Mouse (Mus musculus) heart, postnatal 36 days (tissue): Measurements from ENCODE around the gene Slc28a1. TPM values are rescaled to one million over a fixed set of nuclear protein-coding genes. Genes with fewer than 3 reads are reported as not detected.
"Not testable (repeated sequence)": the region's sequence is repeated elsewhere in the genome, so short reads cannot be mapped to it uniquely, and the experiment has no call there.

Experiments
- DNase-seq, 2 experiments: peaks; one replicate each; pipeline ENCODE4 v3.0.0; 2021 to 2022
- intact Hi-C: fragments of 180-260 bp; cut with DNase I; formaldehyde crosslinking; loops from one replicate; pipeline ENCODE4 v1.15.1; 2025
- total RNA-seq, 2 experiments: library from RNA; stranded (reverse); gene quantifications; 2 replicates each; pipeline ENCODE4 v1.2.3; 2021

Gene Slc28a1
- total RNA-seq, 2 experiments from 2014 or later = 0.16 TPM; not detected in 1

DNA sequence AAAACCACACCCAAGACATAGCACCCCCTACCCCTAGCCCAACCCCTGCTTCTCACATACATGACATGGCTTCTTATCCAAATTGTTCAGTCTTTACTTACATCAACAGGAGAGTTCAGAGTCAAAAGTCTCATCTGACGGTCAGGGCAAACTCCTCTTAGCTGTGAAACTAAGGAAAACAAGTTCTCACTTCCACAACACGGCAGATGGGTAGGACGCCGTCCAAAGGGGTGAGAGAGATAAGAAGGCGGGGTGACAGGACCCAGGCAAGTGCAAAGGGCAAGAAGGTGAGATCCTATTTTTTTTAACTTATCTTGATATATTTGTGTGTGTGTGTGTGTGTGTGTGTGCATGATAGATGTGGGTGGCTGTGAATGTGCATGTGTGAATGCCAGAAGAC lies 9.0 kb downstream of the Slc28a1 start:
- intact Hi-C loops = no loop called here
- no peak for DNase-seq

DNA sequence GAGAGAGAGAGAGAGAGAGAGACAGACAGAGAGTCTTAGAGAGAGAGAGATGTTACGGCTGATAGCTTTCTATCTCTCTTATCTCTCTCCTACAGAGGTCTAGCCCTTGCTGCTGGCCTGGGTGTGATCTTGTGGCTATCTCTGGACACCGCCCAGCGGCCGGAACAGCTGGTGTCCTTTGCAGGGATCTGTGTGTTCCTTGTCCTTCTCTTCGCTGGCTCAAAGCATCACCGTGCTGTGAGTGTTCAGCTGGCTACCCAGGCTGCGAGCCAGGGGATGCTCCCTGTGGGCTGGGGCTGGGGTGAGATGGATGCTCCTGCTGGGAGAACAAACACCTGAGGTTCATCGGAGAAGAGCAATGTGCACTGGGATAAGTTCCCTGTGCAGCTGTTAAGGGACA lies 10.2 kb downstream of the Slc28a1 start:
- peak; percentile 69 for DNase-seq
- intact Hi-C loops = no loop called here

DNA sequence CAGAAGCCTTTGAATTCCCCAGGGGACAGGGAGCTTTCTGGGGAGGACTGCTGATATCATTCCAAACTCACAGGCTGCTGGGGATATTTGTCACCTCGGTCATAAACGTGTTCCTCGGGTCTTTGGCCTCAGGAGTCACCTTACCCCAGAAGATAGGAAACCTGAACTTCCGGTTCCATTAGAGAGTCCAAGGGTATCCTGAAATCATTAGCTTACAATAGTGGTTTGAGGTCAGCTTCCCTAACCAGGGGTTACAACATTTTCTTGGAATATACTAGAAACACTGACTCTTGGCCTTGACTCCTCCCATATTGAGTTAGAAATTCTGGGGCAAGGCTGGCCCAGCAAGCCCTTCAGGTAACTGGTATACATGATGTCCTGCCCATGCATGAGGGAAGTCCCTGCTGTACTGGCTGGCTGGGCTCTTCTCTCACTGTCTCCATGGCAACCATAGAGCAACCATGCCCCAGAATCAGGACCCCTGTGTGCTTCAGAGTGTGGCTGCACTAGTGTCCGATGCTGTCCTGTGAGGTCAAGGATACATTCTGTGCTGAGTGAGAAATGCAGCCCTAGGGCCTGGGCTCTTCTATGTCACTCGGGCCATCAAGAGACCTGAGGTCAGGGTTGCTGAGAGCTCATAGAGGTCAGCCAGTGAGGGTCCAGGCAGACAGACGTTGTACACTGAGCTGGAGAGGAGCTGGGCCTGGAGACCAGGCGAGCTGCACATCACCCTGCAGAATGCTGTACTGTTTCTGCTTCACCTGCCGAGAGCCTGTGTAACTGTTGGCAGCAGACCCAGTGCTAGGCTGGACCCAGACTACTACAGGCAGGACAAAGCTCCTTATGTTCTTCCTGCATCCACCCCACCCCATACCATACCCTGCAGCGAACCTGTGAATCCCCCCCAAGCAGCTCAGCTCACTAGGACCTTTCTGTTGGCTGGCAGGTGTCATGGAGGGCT lies 10.9 kb downstream of the Slc28a1 start:
- no peak for DNase-seq
- intact Hi-C loops = no loop called here

DNA sequence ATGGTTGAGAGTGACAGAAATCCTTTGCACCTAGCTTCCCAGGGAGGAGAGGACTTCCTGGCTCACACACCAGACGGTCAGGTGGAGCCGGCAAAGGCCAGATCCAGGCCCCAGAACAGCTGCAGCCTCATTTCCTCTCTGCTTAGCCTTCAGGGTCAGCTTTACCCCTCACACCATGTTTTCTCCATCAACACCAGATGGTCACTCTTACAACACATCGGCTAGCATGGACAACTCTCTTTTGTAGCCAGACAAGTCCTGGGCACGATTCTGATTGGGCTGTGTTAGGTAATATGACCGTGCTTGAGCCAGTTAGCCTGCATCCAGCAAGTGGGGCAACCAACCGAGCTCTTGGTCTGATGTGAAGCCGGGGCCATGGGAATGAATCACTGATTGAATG lies 17.3 kb downstream of the Slc28a1 start:
- intact Hi-C loops = no loop called here
- peak in 1 of 2 experiments; percentile 52 for DNase-seq

DNA sequence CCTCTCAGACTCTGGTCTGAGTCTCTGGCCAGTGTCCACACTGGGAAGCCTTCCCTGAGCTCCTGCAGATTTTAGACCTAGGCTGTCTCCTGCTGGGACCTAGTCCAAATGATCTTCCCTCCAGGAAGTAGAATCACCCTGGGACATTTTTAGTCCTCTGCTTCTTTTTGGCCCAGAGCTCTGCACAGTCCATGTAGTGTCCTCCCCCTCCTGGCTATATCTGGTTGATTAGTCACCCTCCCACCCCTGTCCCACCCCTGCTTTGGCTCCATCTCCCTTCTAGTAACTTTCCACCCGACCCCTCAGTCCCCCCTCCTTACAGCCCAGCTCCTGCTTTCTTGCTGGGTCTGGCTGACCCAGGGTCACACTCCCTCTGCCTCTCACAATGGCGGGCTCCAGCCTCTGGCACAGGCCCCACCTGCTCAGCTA lies 18.3 kb downstream of the Slc28a1 start:
- DNase-seq = peak; percentile 63 to 64
- intact Hi-C loops = no loop called here

DNA sequence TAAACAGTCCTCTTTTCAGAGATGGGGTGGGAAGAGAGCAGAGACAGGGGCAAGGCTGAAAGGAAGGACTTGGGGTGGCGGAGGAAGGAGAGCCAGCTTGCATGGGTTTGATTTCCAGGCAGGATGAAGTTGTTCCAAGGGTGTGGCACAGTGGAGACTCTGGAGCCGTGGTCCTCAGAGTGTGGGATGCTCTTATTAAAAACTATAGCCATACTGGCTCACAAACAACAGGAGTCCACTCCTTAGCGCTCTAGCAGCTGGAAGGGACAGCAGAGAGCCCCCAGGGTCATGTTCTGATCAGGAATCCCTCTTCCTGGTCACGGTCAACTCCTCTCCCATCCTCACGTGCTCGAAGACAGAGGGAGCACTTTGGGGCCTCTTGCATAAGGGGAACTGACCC lies 18.8 kb downstream of the Slc28a1 start:
- intact Hi-C loops = no loop called here

DNA sequence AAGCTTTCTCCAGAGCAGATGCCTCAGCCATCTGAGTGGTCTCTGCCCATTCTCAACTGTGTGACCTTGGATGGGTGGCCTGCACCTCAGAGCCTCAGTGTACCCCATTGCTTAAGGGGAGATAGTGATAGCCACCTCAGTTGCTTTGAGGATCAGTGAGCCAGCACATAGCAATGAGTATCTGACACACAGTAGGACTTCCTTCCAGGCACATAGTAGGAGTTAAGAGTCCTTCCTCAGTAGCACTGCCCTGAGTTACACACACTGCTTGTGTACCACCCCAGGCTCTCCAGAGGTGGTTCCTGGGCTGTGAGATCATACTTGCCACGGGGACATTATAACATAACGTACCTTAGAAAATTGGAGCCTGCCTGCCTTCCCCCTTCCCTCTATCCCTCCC lies 19.3 kb downstream of the Slc28a1 start:
- no peak for DNase-seq
- intact Hi-C loops = loop anchor here (2.0 kb wide), 1 partner anchor 23 kb away; no protein-coding TSS in a partner anchor

More for the DNA sequence above, 18.8 kb downstream of the Slc28a1 start:
- peak in 1 of 2 experiments; percentile 30 for DNase-seq

DNA sequence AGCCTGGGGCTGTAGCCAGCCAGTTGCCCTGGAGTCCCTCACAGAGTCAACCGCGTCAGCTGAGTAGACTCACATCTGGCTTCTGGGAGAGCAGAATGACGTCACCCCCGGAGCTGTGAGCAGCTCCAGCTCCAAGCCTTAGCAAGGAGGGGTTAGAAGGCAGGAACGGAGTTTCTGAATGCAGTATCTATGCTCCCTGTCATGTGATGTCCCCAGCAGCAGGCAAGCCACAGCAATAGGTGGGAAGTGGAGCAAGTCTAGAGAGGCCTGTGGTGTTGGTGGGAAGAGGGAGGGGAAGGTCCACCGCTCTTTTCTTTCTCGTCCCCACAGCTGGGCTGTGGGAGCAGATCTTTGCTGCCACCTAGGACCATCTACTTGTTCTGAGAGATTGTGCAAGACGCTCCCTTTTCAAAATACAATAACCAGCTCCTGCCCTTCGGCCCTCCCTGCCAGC lies 20.0 kb downstream of the Slc28a1 start:
- DNase-seq = peak; percentile 70 to 83
- intact Hi-C loops = loop anchor here (2.0 to 5.0 kb wide), 3 partner anchors 24 to 142 kb away; partner anchors contain the start of gene Zfp592

DNA sequence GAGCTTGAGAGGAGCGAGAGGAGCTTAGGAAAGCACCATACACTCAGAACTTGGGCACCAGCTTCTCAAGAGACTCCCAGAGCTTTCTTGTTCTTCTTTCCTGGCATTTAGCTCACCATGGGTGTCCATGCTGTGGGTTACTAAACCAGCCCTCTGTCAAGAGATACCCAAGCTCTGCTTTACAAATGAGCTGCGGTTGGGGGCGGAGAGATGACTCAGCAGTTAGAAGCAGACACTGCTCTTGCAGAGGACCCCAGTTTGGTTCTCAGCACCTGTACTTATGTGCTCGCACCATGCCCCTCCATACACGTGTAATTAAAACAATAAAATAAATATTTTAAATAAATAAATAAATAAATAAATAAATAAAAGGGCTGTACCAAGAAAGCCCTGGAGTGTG lies 22.7 kb downstream of the Slc28a1 start:
- no peak for DNase-seq
- intact Hi-C loops = loop anchor here (5.0 kb wide), 2 partner anchors 65 to 145 kb away; partner anchors contain the start of gene Zfp592

DNA sequence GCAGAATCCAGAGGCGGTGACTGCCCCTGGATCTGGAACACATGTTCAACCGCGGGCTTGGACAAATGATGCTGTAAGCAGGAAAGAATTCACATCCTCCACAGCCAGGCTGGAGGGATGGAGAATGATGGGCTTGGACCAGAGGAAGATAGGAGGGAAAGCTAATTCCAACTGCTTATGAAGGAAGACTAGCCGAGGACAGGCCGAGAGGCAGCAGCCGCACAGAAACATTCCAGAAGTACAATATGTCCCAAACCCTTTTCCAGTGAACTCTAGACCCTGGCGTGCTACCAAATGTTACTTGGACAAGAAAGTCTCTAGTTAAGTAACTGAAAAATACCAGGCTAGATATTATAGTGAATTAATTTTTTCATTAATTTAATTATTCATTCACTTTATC lies 24.5 kb downstream of the Slc28a1 start:
- intact Hi-C loops = loop anchor here (5.0 kb wide), 2 partner anchors 67 to 147 kb away; partner anchors contain the start of gene Zfp592
- DNase-seq = peak; percentile 55 to 61

DNA sequence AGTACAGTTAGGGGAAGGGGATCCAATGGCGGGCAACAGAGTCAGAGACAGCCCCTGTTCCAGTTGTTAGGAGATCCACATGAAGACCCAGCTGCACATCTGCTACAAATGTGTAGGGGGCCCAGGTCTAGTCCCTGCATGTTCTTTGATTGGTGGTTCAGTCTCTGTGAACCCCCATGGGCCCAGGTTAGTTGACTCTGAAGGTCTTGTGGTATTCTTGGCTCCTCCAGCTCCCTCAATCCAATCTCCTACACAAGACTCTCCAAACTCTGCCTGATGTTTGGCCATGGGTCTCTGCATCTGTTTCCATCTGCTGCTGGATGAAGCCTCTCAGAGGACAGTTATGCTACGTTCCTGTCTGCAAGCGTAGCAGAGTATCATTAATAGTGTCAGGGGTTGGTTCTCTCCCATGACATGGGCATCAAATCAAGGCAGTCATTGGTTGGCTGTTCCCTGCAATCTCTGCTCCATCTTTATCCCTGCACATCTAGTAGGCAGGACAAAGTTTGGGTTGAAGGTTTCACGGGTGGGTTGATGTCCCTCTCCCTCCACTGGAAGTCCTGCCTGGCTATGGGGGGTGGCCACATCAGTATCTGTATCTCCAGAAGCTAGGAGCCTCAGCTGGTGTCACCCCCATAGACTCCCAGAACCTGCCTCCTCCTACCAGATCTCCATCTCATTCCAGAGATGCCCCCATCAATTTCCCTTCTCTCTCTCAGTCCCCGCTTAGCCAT lies 25.2 kb downstream of the Slc28a1 start:
- peak in 1 of 2 experiments; percentile 33 for DNase-seq
- intact Hi-C loops = loop anchor here (5.0 kb wide), 2 partner anchors 68 to 148 kb away; partner anchors contain the start of gene Zfp592

DNA sequence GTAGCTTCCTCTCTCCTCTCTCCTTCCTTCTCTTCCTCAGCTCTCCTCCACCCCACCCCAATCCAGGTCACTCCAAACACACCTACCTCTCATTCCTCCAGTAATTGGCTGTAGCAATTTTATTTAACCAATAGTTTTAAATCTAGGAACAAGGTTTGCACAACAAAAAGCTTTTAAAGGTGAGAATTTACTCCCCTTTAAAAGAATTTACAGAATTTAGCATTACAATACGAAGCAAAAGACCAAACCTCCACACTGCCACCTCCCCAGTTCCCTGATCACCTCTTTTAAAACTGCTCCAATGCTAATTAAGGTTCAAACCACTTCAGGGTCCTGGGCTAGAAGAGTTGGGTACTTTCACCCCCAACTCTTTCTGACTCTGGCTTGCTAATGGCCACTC lies 26.9 kb downstream of the Slc28a1 start:
- DNase-seq = no peak
- intact Hi-C loops = no loop called here

DNA sequence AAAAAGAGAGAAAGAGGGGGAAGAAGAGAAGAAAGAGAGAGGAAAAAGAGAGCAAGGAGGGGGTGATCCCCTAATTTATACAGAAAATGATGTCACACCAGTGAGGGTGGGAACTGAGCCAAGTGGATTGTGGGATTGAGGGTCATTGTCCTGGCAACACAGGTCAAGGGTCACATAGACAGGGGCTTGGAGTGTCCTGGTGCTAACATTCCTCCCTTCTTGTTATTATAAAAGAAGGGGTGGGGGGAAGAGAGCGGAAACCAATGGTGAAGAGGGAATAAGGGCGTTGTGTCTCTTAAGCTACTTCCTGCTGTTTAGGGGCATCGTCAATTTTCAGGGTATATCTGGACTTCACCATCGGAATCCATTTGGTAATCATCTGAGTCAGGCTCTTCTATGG lies 28.5 kb downstream of the Slc28a1 start:
- DNase-seq, intact Hi-C loops: not testable (repeated sequence)

DNA sequence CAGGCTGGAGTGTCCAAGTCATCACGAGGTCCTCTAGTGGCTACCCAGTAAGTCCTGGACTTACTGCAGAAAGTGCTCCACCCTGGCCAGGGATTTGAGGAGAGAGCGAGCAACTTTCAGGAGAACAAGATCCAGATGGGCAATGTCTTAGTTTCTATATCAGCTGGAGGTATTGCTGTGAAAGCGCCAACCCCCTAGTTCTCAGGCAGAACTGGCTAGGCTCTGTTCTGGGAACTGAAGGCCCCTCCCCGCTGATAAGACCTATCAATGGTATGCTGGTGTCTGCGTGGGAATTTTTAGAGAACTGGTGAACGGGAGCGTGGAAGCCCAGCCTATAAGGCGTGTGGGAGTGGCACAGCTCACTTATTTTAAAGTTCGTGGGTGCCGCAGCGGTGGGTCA lies 35.2 kb downstream of the Slc28a1 start:
- intact Hi-C loops = loop anchor here (5.0 kb wide), 1 partner anchor 247 kb away; the partner anchor contains the start of gene Wdr73
- peak in 1 of 2 experiments; percentile 55 for DNase-seq

DNA sequence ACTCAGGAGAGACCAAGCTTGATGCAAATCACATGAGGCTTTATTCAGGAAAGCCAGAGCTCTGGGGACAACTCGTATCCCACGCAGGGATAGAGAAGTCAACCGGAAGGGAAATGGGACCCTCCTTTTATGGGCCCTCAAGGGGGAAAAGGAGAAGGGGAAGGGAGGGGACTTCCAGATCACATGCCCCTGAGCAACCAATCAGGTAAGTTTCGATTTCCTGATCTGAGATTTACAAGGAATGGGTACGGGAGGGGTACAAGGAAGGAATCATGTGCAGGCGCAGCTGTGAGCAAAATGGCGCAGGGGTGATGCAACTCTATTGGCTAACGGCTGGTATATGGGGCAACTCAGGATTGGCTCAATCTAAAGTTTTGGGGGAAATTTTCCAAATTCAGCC lies 36.6 kb downstream of the Slc28a1 start:
- intact Hi-C loops = loop anchor here (5.0 kb wide), 1 partner anchor 249 kb away; the partner anchor contains the start of gene Wdr73
- no peak for DNase-seq

DNA sequence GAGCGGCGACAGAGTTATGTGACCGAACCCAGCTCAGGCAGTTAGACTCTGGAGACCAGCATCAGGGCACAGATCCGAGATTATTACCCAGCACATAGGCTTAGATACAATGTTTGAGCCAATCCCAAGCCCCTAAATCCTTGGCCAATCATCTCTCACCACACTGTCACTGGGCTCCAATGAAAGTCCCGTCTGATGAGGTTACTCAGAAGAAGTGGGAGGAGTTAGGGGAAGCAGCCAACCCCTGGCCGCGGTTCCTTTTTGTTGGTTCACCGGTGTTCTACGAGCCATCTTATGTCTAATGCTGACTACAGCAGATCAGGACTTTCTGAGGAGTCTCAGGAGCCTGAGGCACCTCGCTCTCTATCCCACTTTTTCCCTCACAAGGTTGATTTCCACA lies 37.7 kb downstream of the Slc28a1 start:
- intact Hi-C loops = loop anchor here (5.0 kb wide), 1 partner anchor 250 kb away; the partner anchor contains the start of gene Wdr73
- no peak for DNase-seq

DNA sequence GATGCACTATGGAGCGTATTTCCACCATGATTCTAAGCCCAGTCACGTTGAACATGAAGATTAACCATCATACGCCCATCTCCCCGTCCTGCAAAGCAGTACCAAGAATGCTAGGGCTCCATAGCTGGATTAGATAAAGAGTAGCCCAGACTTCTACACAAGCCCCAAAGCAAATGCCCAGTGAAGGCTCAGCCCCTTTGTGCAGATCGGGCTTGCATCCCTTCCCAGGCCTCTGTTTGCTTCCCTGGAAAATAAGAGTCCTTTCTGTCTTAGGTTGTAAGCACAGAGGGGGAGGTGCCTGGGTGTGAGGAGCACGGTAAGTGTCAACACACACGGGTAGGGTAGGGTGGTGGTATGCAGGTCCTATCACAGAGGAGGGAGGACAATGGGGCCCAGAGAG lies 38.2 kb downstream of the Slc28a1 start:
- intact Hi-C loops = loop anchor here (5.0 kb wide), 1 partner anchor 251 kb away; the partner anchor contains the start of gene Wdr73
- no peak for DNase-seq

DNA sequence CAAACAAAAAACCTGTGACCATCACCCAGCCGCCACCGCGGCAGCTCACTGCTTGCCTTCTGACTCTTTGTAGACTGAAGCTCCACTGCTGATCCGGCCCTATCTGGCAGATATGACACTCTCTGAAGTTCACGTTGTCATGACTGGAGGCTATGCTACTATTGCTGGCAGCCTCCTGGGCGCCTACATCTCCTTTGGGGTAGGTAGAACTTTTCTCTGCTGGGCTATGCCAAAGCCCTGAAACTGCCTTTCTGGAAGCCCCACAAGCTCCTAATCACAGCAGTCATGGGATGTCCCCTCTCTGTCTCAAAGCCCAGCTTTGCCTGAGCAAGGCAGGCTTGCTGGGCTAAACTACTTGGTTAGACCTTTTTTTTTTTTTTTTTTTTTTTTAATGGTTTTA lies 38.7 kb downstream of the Slc28a1 start:
- intact Hi-C loops = loop anchor here (5.0 kb wide), 1 partner anchor 251 kb away; the partner anchor contains the start of gene Wdr73

DNA sequence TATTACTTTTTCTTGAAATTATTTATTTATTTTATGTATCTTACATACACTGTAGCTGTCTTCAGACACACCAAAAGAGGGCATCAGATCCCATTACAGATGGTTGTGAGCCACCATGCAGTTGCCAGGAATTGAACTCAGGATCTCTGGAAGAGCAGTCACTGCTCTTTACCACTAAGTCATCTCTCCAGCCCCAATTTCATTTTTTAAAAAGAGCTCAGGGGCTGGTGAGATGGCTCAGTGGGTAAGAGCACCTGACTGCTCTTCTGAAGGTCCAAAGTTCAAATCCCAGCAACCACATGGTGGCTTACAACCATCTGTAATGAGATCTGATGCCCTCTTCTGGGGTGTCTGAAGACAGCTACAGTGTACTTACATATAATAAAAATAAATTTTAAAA lies 39.6 kb downstream of the Slc28a1 start:
- intact Hi-C loops = loop anchor here (2.0 to 5.0 kb wide), 2 partner anchors 252 to 269 kb away; partner anchors contain the start of gene Wdr73
- DNase-seq = not testable (repeated sequence)

More for the DNA sequence above, 38.7 kb downstream of the Slc28a1 start:
- DNase-seq = no peak

DNA sequence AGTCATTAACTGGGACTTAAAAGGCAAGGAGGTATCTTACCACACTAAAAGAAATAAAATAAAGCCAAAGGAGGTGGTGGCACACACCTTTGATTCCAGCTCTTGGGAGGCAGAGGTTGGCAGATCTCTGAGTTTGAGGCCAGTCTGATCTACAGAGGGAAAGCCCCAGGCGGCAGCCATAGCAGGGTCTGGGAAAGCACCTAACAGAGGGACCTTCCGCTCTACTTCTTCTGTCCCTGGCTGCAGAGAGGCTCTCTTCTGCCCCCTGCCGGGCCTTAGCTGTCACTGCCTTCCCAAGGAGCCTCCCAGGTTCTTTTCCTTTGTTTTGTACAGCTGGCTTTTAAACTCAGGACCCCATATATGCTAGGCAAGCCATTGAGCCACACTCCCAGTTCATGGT lies 40.4 kb downstream of the Slc28a1 start:
- DNase-seq = peak; percentile 65 to 68
- intact Hi-C loops = loop anchor here (1.0 to 5.0 kb wide), 4 partner anchors 253 to 413 kb away; partner anchors contain the start of gene Wdr73
